Mouse (Mus musculus): ENCODE data around the gene Cxcr1. TPM values are rescaled to one million over a fixed set of nuclear protein-coding genes. Genes with fewer than 3 reads are reported as not detected.
A peak's percentile ranks its signal among the peaks of the same experiment; 100 is the strongest.
"Not testable (repeated sequence)": the region's sequence is repeated elsewhere in the genome, so short reads cannot be mapped to it uniquely, and the experiment has no call there.

The Cxcr1 gene
- polyA plus RNA-seq, 1 experiment from 2014 or later, result not detected

DNA sequence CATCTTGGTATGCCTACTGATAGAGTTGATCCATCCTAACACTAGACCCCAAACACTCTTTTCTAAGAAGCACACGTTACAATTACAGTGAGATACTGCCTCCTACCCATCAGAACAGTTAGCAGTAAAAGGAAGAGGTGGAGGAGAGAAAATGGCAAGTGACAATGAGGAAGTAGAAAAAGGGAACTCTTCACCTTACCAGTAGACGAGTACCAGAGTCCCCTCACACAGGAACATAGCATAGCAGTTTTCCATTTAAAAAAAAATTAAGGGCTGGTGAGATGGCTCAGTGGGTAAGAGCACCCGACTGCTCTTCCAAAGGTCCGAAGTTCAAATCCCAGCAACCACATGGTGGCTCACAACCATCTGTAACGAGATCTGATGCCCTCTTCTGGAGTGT lies 34.8 kb downstream of the Cxcr1 start:
- not testable (repeated sequence) for H3K4me1 ChIP-seq (ENCODE audit: control insufficient read depth, insufficient read depth, low read length); ATAC-seq (ENCODE audit: low read depth); H3K27me3 ChIP-seq (replicated peaks; ENCODE audit: control insufficient read depth, insufficient read depth, low read length); H3K27ac ChIP-seq (replicated peaks; ENCODE audit: low read depth, low read length); H3K4me3 ChIP-seq (ENCODE audit: low read depth, low read length); H3K9me3 ChIP-seq (ENCODE audit: control insufficient read depth, low read length); H3K9ac ChIP-seq (ENCODE audit: low read depth, low read length); DNase-seq (ENCODE audit: low spot score); H3K4me2 ChIP-seq (ENCODE audit: low read depth, low read length); H3K36me3 ChIP-seq (ENCODE audit: control insufficient read depth, insufficient read depth, low read length)
- 86% methylated on average over 4 of the region's 5 CpGs for WGBS

DNA sequence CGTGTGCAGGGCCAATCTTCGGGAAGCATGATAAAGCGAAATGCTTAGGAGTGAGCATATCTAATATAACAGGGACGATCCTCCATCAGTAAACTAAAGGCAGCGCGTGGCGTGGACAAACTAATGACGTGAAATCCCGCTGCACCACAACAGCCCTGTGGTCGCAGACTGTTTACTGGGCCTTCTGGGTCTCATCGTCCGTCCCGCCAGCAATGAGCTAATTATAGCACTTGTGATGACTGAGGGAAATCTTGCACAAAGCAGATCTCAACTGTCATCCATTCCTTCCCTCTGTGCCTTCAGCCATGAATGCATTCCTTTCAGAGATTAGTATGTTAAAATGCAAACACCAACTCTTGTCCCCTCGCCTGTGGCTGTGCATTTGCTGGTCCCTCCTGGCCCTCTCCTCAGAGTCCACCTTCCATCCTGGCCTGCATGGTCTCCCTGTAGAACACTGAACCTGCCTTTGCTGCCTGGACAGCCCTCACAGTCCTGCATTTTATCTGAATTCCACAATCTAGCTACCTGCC lies 38.0 kb downstream of the Cxcr1 start:
- WGBS, result 75% methylated on average over 14 of the region's 14 CpGs
- Histone ChIP-seq H3K9ac (ENCODE audit: low read depth, low read length) (no peak overlapping the region), H3K27ac (replicated peaks; ENCODE audit: low read depth, low read length) (no peak overlapping the region), H3K36me3 (ENCODE audit: control insufficient read depth, insufficient read depth, low read length) (no peaks in the 10 kb centered on the region), H3K27me3 (replicated peaks; ENCODE audit: control insufficient read depth, insufficient read depth, low read length) (no peaks in the 10 kb centered on the region), H3K4me3 (ENCODE audit: low read depth, low read length) (no peak overlapping the region), H3K9me3 (ENCODE audit: control insufficient read depth, low read length) (no peaks in the 10 kb centered on the region), H3K4me1 (ENCODE audit: control insufficient read depth, insufficient read depth, low read length) (0 out of 2 replicates have a peak, but pooled peaks cover 6% of the 10 kb centered on the region), H3K4me2 (ENCODE audit: low read depth, low read length) (no peak overlapping the region)
- ATAC-seq (ENCODE audit: low read depth) (no peak), DNase-seq (ENCODE audit: low spot score) (peak; percentile 11)

DNA sequence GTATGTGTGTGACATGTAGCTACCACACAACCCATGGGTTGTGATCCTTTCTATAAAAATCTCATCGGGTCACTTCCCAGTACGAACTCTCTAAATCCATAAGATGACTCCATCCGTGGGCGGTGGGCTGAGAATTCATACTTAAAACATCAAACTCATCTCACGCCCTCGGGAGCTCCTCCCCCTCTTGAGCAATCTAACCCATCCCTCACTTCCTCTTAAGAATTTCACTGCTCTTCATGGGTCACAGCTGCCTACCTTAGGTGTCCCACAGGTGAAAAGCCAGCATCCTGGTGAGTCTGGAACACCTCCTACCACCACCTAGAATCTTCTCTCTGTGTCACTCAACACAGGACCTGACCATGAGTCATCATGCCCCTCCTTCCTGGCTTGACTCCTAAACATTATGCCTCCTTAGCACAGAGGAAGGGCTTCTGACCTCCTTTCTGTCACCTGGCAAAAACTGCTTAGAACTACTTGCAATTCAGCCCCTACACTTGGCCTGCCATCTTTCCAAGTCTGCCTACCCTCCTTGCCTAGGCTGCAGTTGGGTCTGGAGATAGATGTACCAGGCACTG lies 38.9 kb downstream of the Cxcr1 start:
- WGBS, result 95% methylated on average over 6 of the region's 6 CpGs

DNA sequence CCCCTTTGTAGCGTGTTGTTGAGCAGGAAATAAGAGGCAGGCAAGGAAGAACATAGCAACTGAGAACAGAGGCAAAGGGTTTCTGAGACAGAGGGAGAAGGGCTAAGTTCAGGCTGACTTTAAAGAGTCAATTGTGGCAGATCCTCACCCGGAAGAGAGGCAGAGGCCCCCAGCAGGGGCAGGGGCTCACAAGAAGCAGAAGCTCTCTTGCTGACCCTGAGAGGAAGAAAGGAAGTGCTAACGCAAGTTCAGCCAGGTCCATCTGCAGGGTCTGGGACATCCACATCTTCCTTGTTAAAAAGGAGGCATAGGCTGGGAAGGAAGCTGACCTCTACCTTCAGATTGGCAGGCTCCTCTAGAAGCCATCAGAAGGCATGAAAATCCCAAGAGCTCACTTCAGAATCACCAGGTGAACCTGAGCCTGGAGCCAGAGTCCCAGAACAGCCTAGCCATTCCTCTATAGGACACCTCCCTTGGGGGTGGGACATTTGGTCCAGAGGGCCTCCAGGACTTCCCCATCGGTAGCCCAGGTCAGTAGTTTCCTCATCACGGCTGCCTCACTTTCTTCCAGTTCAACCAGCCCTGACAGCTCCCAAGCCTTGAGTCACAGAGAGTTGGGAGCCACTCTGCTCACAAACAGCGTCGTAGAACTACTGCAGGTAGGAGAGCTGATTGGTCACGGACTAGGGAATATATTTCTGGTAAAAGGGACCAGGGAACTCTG lies 40.8 kb downstream of the Cxcr1 start, which contains the start of gene Cxcr2:
Gene Cxcr2, plus strand, starts transcription at position 529 of the 724 bp plus-strand sequence.
- H3K27me3 ChIP-seq (replicated peaks; ENCODE audit: control insufficient read depth, insufficient read depth, low read length), result no peaks in the 10 kb centered on the region
- H3K27ac ChIP-seq (replicated peaks; ENCODE audit: low read depth, low read length), result no peak within 1 kb of the TSS
- no peaks in the 10 kb centered on the region for H3K9me3 ChIP-seq (ENCODE audit: control insufficient read depth, low read length)
- no peak within 1 kb of the TSS for H3K4me3 ChIP-seq (ENCODE audit: low read depth, low read length)
- DNase-seq (ENCODE audit: low spot score) (no peak), ATAC-seq (ENCODE audit: low read depth) (no peak)
- H3K36me3 ChIP-seq (ENCODE audit: control insufficient read depth, insufficient read depth, low read length), result no peaks in the 10 kb centered on the region
- H3K4me2 ChIP-seq (ENCODE audit: low read depth, low read length), result no peak within 1 kb of the TSS
- 66% methylated on average over 8 of the region's 8 CpGs for WGBS
- 0 out of 2 replicates have a peak, but pooled peaks cover 6% of the 10 kb centered on the region for H3K4me1 ChIP-seq (ENCODE audit: control insufficient read depth, insufficient read depth, low read length)
- H3K9ac ChIP-seq (ENCODE audit: low read depth, low read length), result no peak within 1 kb of the TSS

More for the DNA sequence above, 38.9 kb downstream of the Cxcr1 start:
- no peak for ATAC-seq (ENCODE audit: low read depth)
- Histone ChIP-seq H3K4me2 (ENCODE audit: low read depth, low read length) (no peak overlapping the region), H3K4me1 (ENCODE audit: control insufficient read depth, insufficient read depth, low read length) (0 out of 2 replicates have a peak, but pooled peaks cover 6% of the 10 kb centered on the region), H3K27ac (replicated peaks; ENCODE audit: low read depth, low read length) (no peak overlapping the region), H3K27me3 (replicated peaks; ENCODE audit: control insufficient read depth, insufficient read depth, low read length) (no peaks in the 10 kb centered on the region), H3K4me3 (ENCODE audit: low read depth, low read length) (no peak overlapping the region), H3K9ac (ENCODE audit: low read depth, low read length) (no peak overlapping the region), H3K9me3 (ENCODE audit: control insufficient read depth, low read length) (no peaks in the 10 kb centered on the region), H3K36me3 (ENCODE audit: control insufficient read depth, insufficient read depth, low read length) (no peaks in the 10 kb centered on the region)
- DNase-seq (ENCODE audit: low spot score), result no peak

DNA sequence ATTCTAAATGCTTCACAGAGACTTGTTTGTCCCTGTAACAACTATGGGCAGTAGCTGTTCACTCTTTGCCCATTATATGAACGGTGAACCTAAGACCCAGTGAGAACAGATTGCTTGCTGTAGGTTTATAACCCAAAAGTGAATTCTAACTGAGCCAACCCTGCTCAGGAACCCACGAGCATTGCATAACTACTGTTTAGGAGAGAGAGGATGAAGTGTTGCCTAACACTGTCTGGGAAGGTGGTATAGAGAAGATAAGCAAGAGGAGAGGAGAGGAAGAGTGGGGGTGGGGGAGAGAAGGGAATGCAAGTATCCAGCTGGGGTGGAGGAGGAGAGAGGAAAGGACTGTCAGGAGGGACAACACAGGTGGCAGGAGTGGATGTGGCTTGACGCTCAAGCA lies 43.3 kb downstream of the Cxcr1 start:
- WGBS, result 72% methylated on average over 3 of the region's 3 CpGs
- Histone ChIP-seq H3K4me2 (ENCODE audit: low read depth, low read length) (no peak overlapping the region), H3K4me1 (ENCODE audit: control insufficient read depth, insufficient read depth, low read length) (0 out of 2 replicates have a peak, but pooled peaks cover 6% of the 10 kb centered on the region), H3K27ac (replicated peaks; ENCODE audit: low read depth, low read length) (no peak overlapping the region), H3K36me3 (ENCODE audit: control insufficient read depth, insufficient read depth, low read length) (no peaks in the 10 kb centered on the region), H3K9ac (ENCODE audit: low read depth, low read length) (no peak overlapping the region), H3K4me3 (ENCODE audit: low read depth, low read length) (no peak overlapping the region), H3K9me3 (ENCODE audit: control insufficient read depth, low read length) (no peaks in the 10 kb centered on the region), H3K27me3 (replicated peaks; ENCODE audit: control insufficient read depth, insufficient read depth, low read length) (no peaks in the 10 kb centered on the region)
- no peak for ATAC-seq (ENCODE audit: low read depth)
- DNase-seq (ENCODE audit: low spot score), result no peak

DNA sequence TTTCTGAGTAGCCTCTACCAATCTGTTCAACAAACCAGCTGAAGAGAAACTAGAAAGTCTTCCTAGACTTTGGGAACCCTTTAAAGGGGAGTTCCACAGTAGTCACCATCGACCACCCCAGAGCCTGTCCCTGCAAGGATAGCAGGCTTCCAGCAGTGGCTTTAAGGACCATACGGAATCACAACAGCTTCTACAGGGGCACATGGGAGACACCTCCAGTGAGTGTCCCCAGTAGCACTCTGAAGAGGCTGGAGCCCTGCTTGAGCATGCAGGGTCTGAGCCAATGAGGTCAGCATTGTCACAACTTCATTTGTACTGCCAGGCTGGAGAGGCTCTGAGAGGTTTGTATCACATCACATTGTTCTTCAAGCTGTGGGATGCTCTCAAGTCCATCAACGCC lies 44.3 kb downstream of the Cxcr1 start:
- Histone ChIP-seq H3K4me1 (ENCODE audit: control insufficient read depth, insufficient read depth, low read length) (0 out of 2 replicates have a peak, but pooled peaks cover 6% of the 10 kb centered on the region), H3K9ac (ENCODE audit: low read depth, low read length) (no peak overlapping the region), H3K27ac (replicated peaks; ENCODE audit: low read depth, low read length) (no peak overlapping the region), H3K4me2 (ENCODE audit: low read depth, low read length) (no peak overlapping the region), H3K27me3 (replicated peaks; ENCODE audit: control insufficient read depth, insufficient read depth, low read length) (no peaks in the 10 kb centered on the region), H3K4me3 (ENCODE audit: low read depth, low read length) (no peak overlapping the region), H3K36me3 (ENCODE audit: control insufficient read depth, insufficient read depth, low read length) (no peaks in the 10 kb centered on the region), H3K9me3 (ENCODE audit: control insufficient read depth, low read length) (no peaks in the 10 kb centered on the region)
- ATAC-seq (ENCODE audit: low read depth), result no peak
- WGBS, result 71% methylated on average over 3 of the region's 3 CpGs
- DNase-seq (ENCODE audit: low spot score), result no peak

DNA sequence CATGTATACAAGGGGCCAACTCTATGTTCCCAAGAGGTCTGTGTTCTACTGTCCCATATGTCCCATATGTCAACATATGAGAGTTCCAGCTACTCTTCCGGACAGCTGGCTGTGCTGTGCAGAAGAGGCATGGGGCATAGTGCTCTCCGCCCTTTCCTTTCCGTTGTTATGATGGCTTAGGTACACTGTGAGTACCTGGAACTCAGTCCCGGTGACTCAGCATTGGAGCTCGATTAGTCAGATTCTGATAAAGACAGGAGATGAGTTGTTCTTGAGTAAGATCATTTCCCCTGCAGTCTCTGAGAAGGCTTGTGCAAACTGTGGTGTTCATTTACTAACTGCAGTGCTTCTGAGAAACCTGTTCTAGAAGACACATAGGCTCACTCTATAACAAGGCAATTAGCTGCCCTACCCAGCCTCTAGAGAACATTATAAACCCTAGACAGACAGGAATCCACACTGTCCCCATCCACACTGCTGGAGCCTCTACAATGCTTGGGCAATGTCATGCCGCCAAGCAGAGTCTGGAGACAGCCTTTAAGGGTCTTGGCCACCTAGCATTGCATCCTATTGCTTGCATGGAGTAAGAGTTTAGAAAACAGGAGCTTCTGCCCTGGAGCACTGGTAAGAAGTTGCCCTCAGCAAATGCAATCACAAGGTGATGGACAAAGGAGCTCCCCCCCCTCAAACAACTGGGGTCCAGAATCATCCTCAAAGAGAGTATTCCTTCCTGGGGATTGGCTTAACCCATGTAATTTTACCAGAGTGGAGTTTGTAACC lies 45.1 kb downstream of the Cxcr1 start:
- no peaks in the 10 kb centered on the region for H3K36me3 ChIP-seq (ENCODE audit: control insufficient read depth, insufficient read depth, low read length)
- no peaks in the 10 kb centered on the region for H3K27me3 ChIP-seq (replicated peaks; ENCODE audit: control insufficient read depth, insufficient read depth, low read length)
- H3K9me3 ChIP-seq (ENCODE audit: control insufficient read depth, low read length), result no peaks in the 10 kb centered on the region
- no peak overlapping the region for H3K9ac ChIP-seq (ENCODE audit: low read depth, low read length)
- H3K4me1 ChIP-seq (ENCODE audit: control insufficient read depth, insufficient read depth, low read length), result 0 out of 2 replicates have a peak, but pooled peaks cover 6% of the 10 kb centered on the region
- H3K4me2 ChIP-seq (ENCODE audit: low read depth, low read length), result no peak overlapping the region
- no peak for ATAC-seq (ENCODE audit: low read depth)
- WGBS, result 90% methylated on average over 6 of the region's 6 CpGs
- no peak overlapping the region for H3K27ac ChIP-seq (replicated peaks; ENCODE audit: low read depth, low read length)
- no peak overlapping the region for H3K4me3 ChIP-seq (ENCODE audit: low read depth, low read length)
- DNase-seq (ENCODE audit: low spot score), result no peak

Data from embryonic facial prominence, embryonic 14.5 days (tissue).